Mouse (Mus musculus): ENCODE measurements around the gene Ddx60. TPM values are rescaled to one million over a fixed set of nuclear protein-coding genes. Genes with fewer than 3 reads are reported as not detected.

The Ddx60 gene
- polyA plus RNA-seq, 1 experiment: 1.1 TPM

- H3K4me1 ChIP-seq (ENCODE audit: control insufficient read depth, insufficient read depth, low read length): no peaks in the 10 kb centered on the region
- no peak for DNase-seq
- no peak overlapping the region for H3K4me3 ChIP-seq (replicated peaks; ENCODE audit: extremely low read depth, low read depth, low read length)
- TF ChIP-seq CTCF (IDR thresholded peaks at IDR 0.05; ENCODE audit: insufficient read depth, low read length) (no peak), POLR2A (IDR thresholded peaks at IDR 0.05; ENCODE audit: borderline replicate concordance, extremely low read depth, low read depth, low read length) (no peak)
These were observed 132.5 kb downstream of the Ddx60 start for GRCm38 (mm10) chr8:62060357-62060756.

GRCm38 (mm10) chr8:62068305-62068704, 140.4 kb downstream of the Ddx60 start:
- no peak for TF ChIP-seq POLR2A (IDR thresholded peaks at IDR 0.05; ENCODE audit: borderline replicate concordance, extremely low read depth, low read depth, low read length)
- no peak for TF ChIP-seq CTCF (IDR thresholded peaks at IDR 0.05; ENCODE audit: insufficient read depth, low read length)
- Histone ChIP-seq H3K4me3 (replicated peaks; ENCODE audit: extremely low read depth, low read depth, low read length) (no peak overlapping the region), H3K4me1 (ENCODE audit: control insufficient read depth, insufficient read depth, low read length) (no peaks in the 10 kb centered on the region)
- DNase-seq: no peak

- DNase-seq: no peak
- H3K4me1 ChIP-seq (ENCODE audit: control insufficient read depth, insufficient read depth, low read length): no peaks in the 10 kb centered on the region
- H3K4me3 ChIP-seq (replicated peaks; ENCODE audit: extremely low read depth, low read depth, low read length): no peak overlapping the region
- TF ChIP-seq CTCF (IDR thresholded peaks at IDR 0.05; ENCODE audit: insufficient read depth, low read length) (peak; percentile 19; the same call in 1 of the 2 replicates), POLR2A (IDR thresholded peaks at IDR 0.05; ENCODE audit: borderline replicate concordance, extremely low read depth, low read depth, low read length) (no peak)
- 35% methylated on average over 3 of the region's 3 CpGs for WGBS
These were observed 152.4 kb downstream of the Ddx60 start for GRCm38 (mm10) chr8:62080195-62080802.

- Histone ChIP-seq H3K4me3 (replicated peaks; ENCODE audit: extremely low read depth, low read depth, low read length) (no peak overlapping the region), H3K4me1 (ENCODE audit: control insufficient read depth, insufficient read depth, low read length) (no peaks in the 10 kb centered on the region)
- WGBS: 65% methylated on average over 2 of the region's 2 CpGs
- DNase-seq: no peak
- TF ChIP-seq CTCF (IDR thresholded peaks at IDR 0.05; ENCODE audit: insufficient read depth, low read length): no peak
- TF ChIP-seq POLR2A (IDR thresholded peaks at IDR 0.05; ENCODE audit: borderline replicate concordance, extremely low read depth, low read depth, low read length): no peak
These were observed 153.9 kb downstream of the Ddx60 start for GRCm38 (mm10) chr8:62081804-62082203.

Other genes starting within 250 kb of the Ddx60 start
- gene Palld, start 25.4 kb upstream of the Ddx60 start, polyA plus RNA-seq (2012; rRNA removed): 34.2 and 37.1 TPM in 2 replicates
- not detected in 2 replicates for gene Anxa10, start 195.1 kb downstream of the Ddx60 start, polyA plus RNA-seq (2012; rRNA removed)